Comparison of ENCODE assay signal across 25 mouse cellular contexts in genomic region chr8:95023201-95023600, GRCm38 (mm10). TPM values are rescaled to one million over a fixed set of nuclear protein-coding genes. Genes with fewer than 3 reads are reported as not detected.
DNase-seq lines count a peak whose midpoint lies in the region; ATAC-seq lines count a peak whose summit lies in the region.
"Had no signal": no experiment of that assay in that cellular context is flagged by ENCODE, and none has a peak within 500 bp of the region (broad histone marks: within the 10 kb centered on the region; RNA-seq: fewer than 3 reads in every experiment).

No protein-coding gene starts in this region.

- WGBS in midbrain, embryonic 11.5 days = 13% methylated on average over 8 of the region's 8 CpGs
- 15% methylated on average over 8 of the region's 8 CpGs for WGBS in midbrain, embryonic 16.5 days

- peaks cover 3% of the 10 kb centered on the region; the same call in 1 of the 2 replicates for H3K4me1 ChIP-seq in midbrain, embryonic 11.5 days (ENCODE audit: control insufficient read depth, insufficient read depth, low read length)
- H3K4me1 ChIP-seq in midbrain, embryonic 16.5 days (ENCODE audit: control insufficient read depth, insufficient read depth, low read length) = no peaks in the 10 kb centered on the region
- H3K4me1 ChIP-seq: forebrain, embryonic 13.5 days; hindbrain, embryonic 13.5 days had no signal

- H3K36me3 ChIP-seq in midbrain, embryonic 11.5 days (ENCODE audit: control insufficient read depth, insufficient read depth, low read length) = no peaks in the 10 kb centered on the region
- no peaks in the 10 kb centered on the region for H3K36me3 ChIP-seq in midbrain, embryonic 16.5 days (ENCODE audit: control insufficient read depth, insufficient read depth, low read length)
- H3K36me3 ChIP-seq: hindbrain, embryonic 13.5 days had no signal

- peak overlapping the region; percentile 12; the same call in 1 of the 2 replicates for H3K4me2 ChIP-seq in midbrain, embryonic 11.5 days
- H3K4me2 ChIP-seq in midbrain, embryonic 16.5 days (ENCODE audit: low read length) = no peak overlapping the region
- H3K4me2 ChIP-seq: forebrain, embryonic 13.5 days; heart, embryonic 11.5 days; heart, embryonic 15.5 days; hindbrain, embryonic 13.5 days had no signal

- no peak overlapping the region for H3K9ac ChIP-seq in midbrain, embryonic 11.5 days (ENCODE audit: low read length)
- no peak overlapping the region for H3K9ac ChIP-seq in midbrain, embryonic 16.5 days (ENCODE audit: low read depth, low read length)
- H3K9ac ChIP-seq: forebrain, embryonic 13.5 days; forebrain, postnatal 0 days; heart, embryonic 15.5 days; hindbrain, embryonic 13.5 days had no signal

- ATAC-seq in midbrain, embryonic 11.5 days (ENCODE audit: low FRiP score) = no peak
- no peak for ATAC-seq in midbrain, embryonic 16.5 days
- ATAC-seq: CD4-positive, CD25-positive, alpha-beta regulatory T cell, adult 4 months; forebrain, embryonic 13.5 days; forebrain, postnatal 0 days; hindbrain, postnatal 0 days; Patski had no signal

- peak; percentile 55 for DNase-seq in embryo, embryonic 10 days (ENCODE audit: low spot score)
- no peak for DNase-seq in embryo, embryonic 9.5 days (ENCODE audit: extremely low spot score)
- no peak for DNase-seq in midbrain, embryonic 11.5 days (ENCODE audit: low spot score, missing footprints)
- peak; percentile 30 for DNase-seq in mesoderm, embryonic 11.5 days (ENCODE audit: low read depth, low spot score)
- no peak for DNase-seq in left cerebral cortex, adult 8-10 months (ENCODE audit: low spot score in 2 of 2)
- no peak for DNase-seq in cerebellum, postnatal 10 days
- DNase-seq: adrenal gland, adult 8-10 months; adrenal gland, postnatal 36 days; B cell, adult 2 months; cerebellum, adult 2 months; cerebellum, postnatal 14 days; forebrain, postnatal 0 days; gastrocnemius, postnatal 14 days; heart, adult 2 months; heart, postnatal 14 days had no signal

- H3K4me3 ChIP-seq in midbrain, embryonic 11.5 days (ENCODE audit: low read depth, low read length) = no peak overlapping the region
- no peak overlapping the region for H3K4me3 ChIP-seq in midbrain, embryonic 16.5 days (ENCODE audit: low read depth, low read length)
- H3K4me3 ChIP-seq: forebrain, embryonic 13.5 days; heart, adult 2 months; heart, embryonic 15.5 days; hindbrain, embryonic 13.5 days had no signal

- peaks cover 3% of the 10 kb centered on the region; the same call in 1 of the 2 replicates for H3K9me3 ChIP-seq in midbrain, embryonic 11.5 days (ENCODE audit: control insufficient read depth, low read length)
- no peaks in the 10 kb centered on the region for H3K9me3 ChIP-seq in midbrain, embryonic 16.5 days (replicated peaks; ENCODE audit: control insufficient read depth, low read length, poor library complexity, severe bottlenecking)
- H3K9me3 ChIP-seq: forebrain, embryonic 13.5 days; hindbrain, embryonic 13.5 days had no signal

- no peaks in the 10 kb centered on the region for H3K27me3 ChIP-seq in midbrain, embryonic 11.5 days (ENCODE audit: control insufficient read depth, insufficient read depth, low read length)
- no peaks in the 10 kb centered on the region for H3K27me3 ChIP-seq in midbrain, embryonic 16.5 days (ENCODE audit: control insufficient read depth, insufficient read depth, low read depth, low read length)
- H3K27me3 ChIP-seq: forebrain, embryonic 13.5 days; heart, embryonic 15.5 days; hindbrain, embryonic 13.5 days; Patski had no signal

- H3K27ac ChIP-seq in midbrain, embryonic 11.5 days (ENCODE audit: low read depth, low read length) = no peak overlapping the region
- H3K27ac ChIP-seq in midbrain, embryonic 16.5 days (ENCODE audit: low read length) = no peak overlapping the region
- H3K27ac ChIP-seq: forebrain, embryonic 13.5 days; heart, adult 2 months; heart, embryonic 15.5 days; hindbrain, embryonic 13.5 days; hindbrain, postnatal 0 days had no signal

RNA-seq across cellular contexts. Expression of gene Adgrg3, which starts 5.7 kb away (rescaled TPM):
- polyA plus RNA-seq in midbrain, embryonic 11.5 days (2014; fragmentation: Nextera tagmentation; extraction: Ambion mirVana) = 2.6 and 2.8 TPM in 2 replicates
- polyA plus RNA-seq in midbrain, embryonic 16.5 days (2015; fragmentation: Nextera tagmentation; extraction: Ambion mirVana) = 0.56 and 0.64 TPM in 2 replicates
- under 1 TPM in 2 of 4 experiments, not detected in 2; 0.27 to 0.30 TPM for total RNA-seq in left cerebral cortex, adult 8-10 months (2022)

RNA-seq across cellular contexts. Expression of gene Drc7, which starts 31.7 kb away (rescaled TPM):
- 0.14 TPM in 1 of 2 replicates, not detected in the other for polyA plus RNA-seq in midbrain, embryonic 11.5 days (2014; fragmentation: Nextera tagmentation; extraction: Ambion mirVana)
- polyA plus RNA-seq in midbrain, embryonic 16.5 days (2015; fragmentation: Nextera tagmentation; extraction: Ambion mirVana) = 2.4 and 2.5 TPM in 2 replicates
- total RNA-seq in left cerebral cortex, adult 8-10 months (2022) = 1 to 10 TPM; 1.2 to 2.6 (median 1.9) TPM
- total RNA-seq: adrenal gland, adult 8-10 months; adrenal gland, postnatal 36 days; gastrocnemius, adult 18-20 months; gastrocnemius, postnatal 14 days; heart, adult 2 months had no signal
- polyA plus RNA-seq: CD4-positive, CD25-positive, alpha-beta regulatory T cell, adult 4 months; heart, embryonic 11.5 days; intestine, embryonic 14.5 days had no signal

RNA-seq across cellular contexts. Expression of gene Adgrg1, which starts 48.6 kb away (rescaled TPM):
- polyA plus RNA-seq in midbrain, embryonic 11.5 days (2014; fragmentation: Nextera tagmentation; extraction: Ambion mirVana) = 153 and 157 TPM in 2 replicates
- 147 and 153 TPM in 2 replicates for polyA plus RNA-seq in midbrain, embryonic 16.5 days (2015; fragmentation: Nextera tagmentation; extraction: Ambion mirVana)
- 10 to 100 TPM; 72.9 to 94.8 (median 80.5) TPM for total RNA-seq in left cerebral cortex, adult 8-10 months (2022)

RNA-seq across cellular contexts. Expression of gene Katnb1, which starts 57.8 kb away (rescaled TPM):
- 27.8 and 30.9 TPM in 2 replicates for polyA plus RNA-seq in midbrain, embryonic 11.5 days (2014; fragmentation: Nextera tagmentation; extraction: Ambion mirVana)
- polyA plus RNA-seq in midbrain, embryonic 16.5 days (2015; fragmentation: Nextera tagmentation; extraction: Ambion mirVana) = 43.4 and 50.2 TPM in 2 replicates
- total RNA-seq in left cerebral cortex, adult 8-10 months (2022) = 10 to 100 TPM; 46.1 to 50.9 (median 47.7) TPM

Comparison
In these comparisons a context has a peak if more than half of its experiments do, and no peak if none do; other contexts are left out.
1. DNase-seq: peak in embryo, embryonic 10 days (single experiment) and mesoderm, embryonic 11.5 days (single experiment); none in embryo, embryonic 9.5 days (single experiment), midbrain, embryonic 11.5 days (single experiment), left cerebral cortex, adult 8-10 months (0 of 2) and cerebellum, postnatal 10 days (0 of 2).